Mouse (Mus musculus): ENCODE measurements around the gene Pabpn1l. TPM values are rescaled to one million over a fixed set of nuclear protein-coding genes. Genes with fewer than 3 reads are reported as not detected.
"Not testable (repeated sequence)": the region's sequence is repeated elsewhere in the genome, so short reads cannot be mapped to it uniquely, and the experiment has no call there.

Pabpn1l gene
- total and polyA plus RNA-seq, 3 experiments, result 0.10 to 0.52 TPM; not detected in 1

- no peak overlapping the region for H3K4me3 ChIP-seq
- H3K27me3 ChIP-seq (ENCODE audit: control insufficient read depth, insufficient read depth, low read length), result no peaks in the 10 kb centered on the region
- no peak overlapping the region for H3K27ac ChIP-seq
- peaks cover 13% of the 10 kb centered on the region for H3K4me1 ChIP-seq (ENCODE audit: control insufficient read depth, insufficient read depth, low read length)
- H3K9ac ChIP-seq (ENCODE audit: low read depth, low read length), result no peak overlapping the region
- intact Hi-C loops (cut with DNase I), result no loop called here
- TF ChIP-seq EP300 (IDR thresholded peaks at IDR 0.05; ENCODE audit: insufficient read depth, low read depth, low read length), result no peak
- no peak for TF ChIP-seq POLR2A (IDR thresholded peaks at IDR 0.05; ENCODE audit: insufficient read depth, low read depth, low read length)
- no peak for TF ChIP-seq CTCF (IDR thresholded peaks at IDR 0.05)
- DNase-seq, result no peak
- no peaks in the 10 kb centered on the region for H3K36me3 ChIP-seq (ENCODE audit: control insufficient read depth, insufficient read depth, low read length)
- WGBS, result 59% methylated on average over 3 of the region's 3 CpGs
- H3K79me2 ChIP-seq (replicated peaks; ENCODE audit: control insufficient read depth, insufficient read depth, low read length), result no peaks in the 10 kb centered on the region
Observed at GRCm38 (mm10) chr8:122574264-122574663, 48.3 kb downstream of the Pabpn1l start.

DNA sequence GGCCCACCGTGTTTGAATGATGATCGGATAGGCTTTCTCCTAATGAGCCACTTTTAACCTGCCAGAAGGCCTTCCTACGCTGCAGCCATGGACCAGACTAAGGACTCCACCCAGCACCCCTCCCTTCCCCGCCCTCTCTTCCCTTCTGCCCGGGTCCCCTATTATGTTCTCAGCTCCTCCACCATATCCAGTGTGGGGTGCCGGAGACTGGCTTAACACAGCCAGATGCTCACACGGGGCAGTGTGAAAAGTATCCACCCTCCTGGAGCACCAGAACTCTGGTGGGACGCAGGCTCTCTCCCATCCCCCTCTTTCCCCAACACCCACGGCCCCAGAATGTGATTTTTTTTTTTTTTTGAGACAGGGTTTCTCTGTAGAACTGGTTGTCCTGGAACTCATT lies 49.0 kb downstream of the Pabpn1l start:
- Histone ChIP-seq H3K4me3 (no peak overlapping the region), H3K27me3 (ENCODE audit: control insufficient read depth, insufficient read depth, low read length) (no peaks in the 10 kb centered on the region), H3K4me1 (ENCODE audit: control insufficient read depth, insufficient read depth, low read length) (peaks cover 13% of the 10 kb centered on the region), H3K9ac (ENCODE audit: low read depth, low read length) (no peak overlapping the region), H3K27ac (no peak overlapping the region), H3K36me3 (ENCODE audit: control insufficient read depth, insufficient read depth, low read length) (no peaks in the 10 kb centered on the region), H3K79me2 (replicated peaks; ENCODE audit: control insufficient read depth, insufficient read depth, low read length) (no peaks in the 10 kb centered on the region)
- intact Hi-C loops (cut with DNase I), result no loop called here
- no peak for DNase-seq
- no peak for TF ChIP-seq CTCF (IDR thresholded peaks at IDR 0.05)
- no peak for TF ChIP-seq EP300 (IDR thresholded peaks at IDR 0.05; ENCODE audit: insufficient read depth, low read depth, low read length)
- TF ChIP-seq POLR2A (IDR thresholded peaks at IDR 0.05; ENCODE audit: insufficient read depth, low read depth, low read length), result no peak
- 79% methylated on average over 9 of the region's 9 CpGs for WGBS

- H3K4me3 ChIP-seq; H3K27me3 ChIP-seq (ENCODE audit: control insufficient read depth, insufficient read depth, low read length); H3K79me2 ChIP-seq (replicated peaks; ENCODE audit: control insufficient read depth, insufficient read depth, low read length); intact Hi-C loops (cut with DNase I); H3K27ac ChIP-seq; H3K36me3 ChIP-seq (ENCODE audit: control insufficient read depth, insufficient read depth, low read length); H3K9ac ChIP-seq (ENCODE audit: low read depth, low read length); DNase-seq: not testable (repeated sequence)
- H3K4me1 ChIP-seq (ENCODE audit: control insufficient read depth, insufficient read depth, low read length), result peaks cover 13% of the 10 kb centered on the region
- WGBS, result 62% methylated on average over 4 of the region's 4 CpGs
Observed at GRCm38 (mm10) chr8:122573176-122573575, 49.4 kb downstream of the Pabpn1l start.

- Histone ChIP-seq H3K27ac (no peak overlapping the region), H3K4me1 (ENCODE audit: control insufficient read depth, insufficient read depth, low read length) (peaks cover 13% of the 10 kb centered on the region), H3K27me3 (ENCODE audit: control insufficient read depth, insufficient read depth, low read length) (no peaks in the 10 kb centered on the region), H3K9ac (ENCODE audit: low read depth, low read length) (no peak overlapping the region), H3K4me3 (no peak overlapping the region), H3K36me3 (ENCODE audit: control insufficient read depth, insufficient read depth, low read length) (no peaks in the 10 kb centered on the region), H3K79me2 (replicated peaks; ENCODE audit: control insufficient read depth, insufficient read depth, low read length) (no peaks in the 10 kb centered on the region)
- TF ChIP-seq CTCF (IDR thresholded peaks at IDR 0.05) (no peak), EP300 (IDR thresholded peaks at IDR 0.05; ENCODE audit: insufficient read depth, low read depth, low read length) (no peak), POLR2A (IDR thresholded peaks at IDR 0.05; ENCODE audit: insufficient read depth, low read depth, low read length) (no peak)
- intact Hi-C loops (cut with DNase I), result no loop called here
- DNase-seq, result no peak
- WGBS, result 93% methylated on average over 3 of the region's 3 CpGs
Observed at GRCm38 (mm10) chr8:122572751-122573150, 49.8 kb downstream of the Pabpn1l start.

DNA sequence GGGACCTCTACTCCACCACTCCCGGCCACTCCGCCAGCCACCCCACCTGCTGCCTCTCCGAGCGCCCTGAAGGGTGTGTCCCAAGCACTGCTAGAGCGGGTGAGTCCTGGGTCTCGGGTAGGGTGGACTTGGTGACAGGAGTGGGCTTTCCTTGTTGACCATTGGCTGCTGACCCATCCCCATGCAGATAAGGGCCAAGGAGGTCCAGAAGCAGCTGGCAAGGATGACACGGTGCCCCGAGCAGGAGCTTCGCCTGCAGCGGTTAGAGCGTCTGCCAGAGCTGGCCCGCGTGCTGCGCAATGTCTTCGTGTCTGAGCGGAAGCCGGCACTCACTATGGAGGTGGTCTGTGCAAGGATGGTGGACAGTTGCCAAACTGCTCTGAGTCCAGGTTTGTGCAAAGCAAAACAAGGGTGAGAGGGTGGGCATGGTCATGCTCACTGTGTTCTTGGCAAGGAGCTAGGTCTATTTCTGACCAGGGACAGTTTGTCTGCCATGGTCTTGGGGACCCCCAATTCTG lies 50.7 kb downstream of the Pabpn1l start:
- DNase-seq, result no peak
- intact Hi-C loops (cut with DNase I), result no loop called here
- Histone ChIP-seq H3K27ac (no peak overlapping the region), H3K4me1 (ENCODE audit: control insufficient read depth, insufficient read depth, low read length) (peaks cover 17% of the 10 kb centered on the region), H3K36me3 (ENCODE audit: control insufficient read depth, insufficient read depth, low read length) (no peaks in the 10 kb centered on the region), H3K9ac (ENCODE audit: low read depth, low read length) (no peak overlapping the region), H3K27me3 (ENCODE audit: control insufficient read depth, insufficient read depth, low read length) (no peaks in the 10 kb centered on the region), H3K79me2 (replicated peaks; ENCODE audit: control insufficient read depth, insufficient read depth, low read length) (no peaks in the 10 kb centered on the region), H3K4me3 (no peak overlapping the region)
- 92% methylated on average over 17 of the region's 17 CpGs for WGBS
- TF ChIP-seq EP300 (IDR thresholded peaks at IDR 0.05; ENCODE audit: insufficient read depth, low read depth, low read length) (no peak), POLR2A (IDR thresholded peaks at IDR 0.05; ENCODE audit: insufficient read depth, low read depth, low read length) (no peak), CTCF (IDR thresholded peaks at IDR 0.05) (no peak)

DNA sequence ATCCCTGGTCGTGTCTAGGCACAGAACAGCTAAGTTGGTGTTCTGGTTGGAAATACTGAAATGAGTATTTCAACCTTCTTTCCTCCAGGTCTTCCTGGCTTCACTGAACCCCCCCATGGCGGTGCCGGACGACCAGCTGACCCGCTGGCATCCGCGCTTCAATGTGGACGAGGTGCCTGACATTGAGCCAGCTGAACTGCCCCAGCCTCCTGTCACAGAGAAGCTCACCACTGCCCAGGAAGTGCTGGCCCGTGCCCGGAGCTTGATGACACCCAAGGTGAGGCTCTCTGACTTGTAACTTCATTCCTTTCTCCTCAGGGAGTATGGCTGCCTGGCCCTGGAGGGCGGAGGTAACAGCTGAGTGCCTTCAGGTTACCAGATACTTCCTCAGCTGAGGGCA lies 51.4 kb downstream of the Pabpn1l start:
- H3K36me3 ChIP-seq (ENCODE audit: control insufficient read depth, insufficient read depth, low read length), result no peaks in the 10 kb centered on the region; the same call in 1 of the 2 replicates
- H3K27ac ChIP-seq, result no peak overlapping the region
- 91% methylated on average over 11 of the region's 11 CpGs for WGBS
- intact Hi-C loops (cut with DNase I), result no loop called here
- peaks cover 21% of the 10 kb centered on the region for H3K4me1 ChIP-seq (ENCODE audit: control insufficient read depth, insufficient read depth, low read length)
- H3K4me3 ChIP-seq, result no peak overlapping the region
- H3K27me3 ChIP-seq (ENCODE audit: control insufficient read depth, insufficient read depth, low read length), result no peaks in the 10 kb centered on the region
- TF ChIP-seq CTCF (IDR thresholded peaks at IDR 0.05) (no peak), EP300 (IDR thresholded peaks at IDR 0.05; ENCODE audit: insufficient read depth, low read depth, low read length) (no peak), POLR2A (IDR thresholded peaks at IDR 0.05; ENCODE audit: insufficient read depth, low read depth, low read length) (no peak)
- no peak for DNase-seq
- H3K9ac ChIP-seq (ENCODE audit: low read depth, low read length), result no peak overlapping the region
- H3K79me2 ChIP-seq (replicated peaks; ENCODE audit: control insufficient read depth, insufficient read depth, low read length), result no peaks in the 10 kb centered on the region
